Comparison of ENCODE assay signal across 8 mouse cellular contexts in genomic region chr7:35026838-35027291, GRCm38 (mm10). TPM values are rescaled to one million over a fixed set of nuclear protein-coding genes. Genes with fewer than 3 reads are reported as not detected.
DNase-seq lines count a peak whose midpoint lies in the region; ATAC-seq and TF ChIP-seq lines count a peak whose summit lies in the region.

No protein-coding gene starts in this region.

- no peak overlapping the region for H3K4me2 ChIP-seq in forebrain, embryonic 11.5 days (ENCODE audit: low read depth, low read length, severe bottlenecking)
- H3K4me2 ChIP-seq in forebrain, embryonic 13.5 days = no peak overlapping the region
- no peak overlapping the region for H3K4me2 ChIP-seq in hindbrain, postnatal 0 days (ENCODE audit: low read depth, low read length)
- H3K4me2 ChIP-seq in limb, embryonic 14.5 days (replicated peaks; ENCODE audit: low read depth, low read length, severe bottlenecking) = no peak overlapping the region

- no peaks in the 10 kb centered on the region for H3K4me1 ChIP-seq in forebrain, embryonic 11.5 days (replicated peaks; ENCODE audit: control insufficient read depth, insufficient read depth, low read length)
- H3K4me1 ChIP-seq in forebrain, embryonic 13.5 days = no peaks in the 10 kb centered on the region
- peaks cover 6% of the 10 kb centered on the region; the same call in 1 of the 2 replicates for H3K4me1 ChIP-seq in hindbrain, postnatal 0 days (ENCODE audit: insufficient read depth, low read length)
- H3K4me1 ChIP-seq in limb, embryonic 14.5 days (ENCODE audit: control insufficient read depth, insufficient read depth, low read length) = no peaks in the 10 kb centered on the region

- H3K27me3 ChIP-seq in forebrain, embryonic 11.5 days (ENCODE audit: control insufficient read depth, insufficient read depth, low read length) = no peaks in the 10 kb centered on the region
- no peaks in the 10 kb centered on the region for H3K27me3 ChIP-seq in forebrain, embryonic 13.5 days
- no peaks in the 10 kb centered on the region for H3K27me3 ChIP-seq in hindbrain, postnatal 0 days (ENCODE audit: insufficient read depth, low read length)
- H3K27me3 ChIP-seq in limb, embryonic 14.5 days (ENCODE audit: control insufficient read depth, insufficient read depth, low read length) = no peaks in the 10 kb centered on the region

- peak; percentile 65 for DNase-seq in forebrain, embryonic 11.5 days (ENCODE audit: low spot score)
- peak; percentile 38 to 51 for DNase-seq in right cerebral cortex, adult 2 months (ENCODE audit: low spot score in 2 of 2)
- no peak for DNase-seq in right cerebral cortex, postnatal 25 days
- peak; percentile 72 for DNase-seq in hindbrain, postnatal 0 days (ENCODE audit: low spot score)
- peak; percentile 26 for DNase-seq in limb, embryonic 14.5 days (ENCODE audit: low spot score)
- peak; percentile 58 for DNase-seq in right cerebral cortex, postnatal 4 days

- ATAC-seq in forebrain, embryonic 11.5 days (replicated peaks; ENCODE audit: low FRiP score) = no peak
- no peak for ATAC-seq in forebrain, embryonic 13.5 days
- no peak for ATAC-seq in hindbrain, postnatal 0 days
- no peak for ATAC-seq in limb, embryonic 14.5 days (ENCODE audit: low FRiP score, low read depth)
- ATAC-seq in activated CD4-positive, CD25-positive, alpha-beta regulatory T cell, adult 4 months = no peak

- H3K36me3 ChIP-seq in forebrain, embryonic 11.5 days (ENCODE audit: control insufficient read depth, insufficient read depth, low read length) = no peaks in the 10 kb centered on the region; the same call in 1 of the 2 replicates
- peaks cover 6% of the 10 kb centered on the region; the same call in 1 of the 2 replicates for H3K36me3 ChIP-seq in forebrain, embryonic 13.5 days (ENCODE audit: poor library complexity, severe bottlenecking)
- no peaks in the 10 kb centered on the region; the same call in none of the 2 replicates for H3K36me3 ChIP-seq in hindbrain, postnatal 0 days (ENCODE audit: insufficient read depth, low read length)
- peaks cover 14% of the 10 kb centered on the region for H3K36me3 ChIP-seq in limb, embryonic 14.5 days (ENCODE audit: control insufficient read depth, insufficient read depth, low read length)

- no peaks in the 10 kb centered on the region for H3K9me3 ChIP-seq in forebrain, embryonic 11.5 days (ENCODE audit: control insufficient read depth, low read length)
- no peaks in the 10 kb centered on the region for H3K9me3 ChIP-seq in forebrain, embryonic 13.5 days (replicated peaks)
- H3K9me3 ChIP-seq in hindbrain, postnatal 0 days (ENCODE audit: low read length) = no peaks in the 10 kb centered on the region
- H3K9me3 ChIP-seq in limb, embryonic 14.5 days (ENCODE audit: control insufficient read depth, low read length) = no peaks in the 10 kb centered on the region

- no peak for TF ChIP-seq POLR2A in limb, embryonic 14.5 days (IDR thresholded peaks at IDR 0.05; ENCODE audit: borderline replicate concordance, extremely low read depth, insufficient read depth, insufficient read length)

- no peak overlapping the region for H3K4me3 ChIP-seq in forebrain, embryonic 11.5 days (ENCODE audit: low read depth, low read length)
- no peak overlapping the region for H3K4me3 ChIP-seq in forebrain, embryonic 13.5 days
- H3K4me3 ChIP-seq in hindbrain, postnatal 0 days (ENCODE audit: low read length) = no peak overlapping the region
- no peak overlapping the region for H3K4me3 ChIP-seq in limb, embryonic 14.5 days (replicated peaks; ENCODE audit: low read length)

- no peak overlapping the region for H3K27ac ChIP-seq in forebrain, embryonic 11.5 days (ENCODE audit: low read depth, low read length)
- H3K27ac ChIP-seq in forebrain, embryonic 13.5 days = no peak overlapping the region
- no peak overlapping the region for H3K27ac ChIP-seq in hindbrain, postnatal 0 days
- H3K27ac ChIP-seq in limb, embryonic 14.5 days (replicated peaks; ENCODE audit: low read depth, low read length) = no peak overlapping the region

- TF ChIP-seq CTCF in hindbrain, postnatal 0 days (IDR thresholded peaks at IDR 0.05; ENCODE audit: low read depth) = peak; percentile 66

- no peak overlapping the region for H3K9ac ChIP-seq in forebrain, embryonic 11.5 days (ENCODE audit: low read length)
- no peak overlapping the region for H3K9ac ChIP-seq in forebrain, embryonic 13.5 days
- no peak overlapping the region for H3K9ac ChIP-seq in hindbrain, postnatal 0 days (replicated peaks; ENCODE audit: low read length)
- no peak overlapping the region for H3K9ac ChIP-seq in limb, embryonic 14.5 days (ENCODE audit: low read depth, low read length, severe bottlenecking)

- 62% methylated on average over 3 of the region's 3 CpGs for WGBS in forebrain, embryonic 11.5 days
- WGBS in forebrain, embryonic 13.5 days = 86% methylated on average over 3 of the region's 3 CpGs
- 64% methylated on average over 3 of the region's 3 CpGs for WGBS in hindbrain, postnatal 0 days
- whole genome bisulfite sequencing in limb, embryonic 14.5 days = 77% methylated on average over 3 of the region's 3 CpGs

RNA-seq across cellular contexts. Expression of gene Cebpg, which starts 29.5 kb away (rescaled TPM):
- 47.5 and 53.9 TPM in 2 replicates for polyA plus RNA-seq in forebrain, embryonic 11.5 days (2014; fragmentation: Nextera tagmentation; extraction: Ambion mirVana)
- 60.8 and 61.7 TPM in 2 replicates for polyA plus RNA-seq in forebrain, embryonic 13.5 days (2015; fragmentation: Nextera tagmentation; extraction: Ambion mirVana)
- 8.9 and 13.2 TPM in 2 replicates for total RNA-seq in hindbrain, postnatal 0 days (2014; rRNA removed)
- 14.9 and 16.0 TPM in 2 replicates for polyA plus RNA-seq in hindbrain, postnatal 0 days (2015; fragmentation: Nextera tagmentation; extraction: Ambion mirVana)
- polyA plus RNA-seq in limb, embryonic 14.5 days (2012; rRNA removed) = 18.1 and 27.6 TPM in 2 replicates
- 39.3 and 41.6 TPM in 2 replicates for polyA plus RNA-seq in limb, embryonic 14.5 days (2014; fragmentation: Nextera tagmentation; extraction: Ambion mirVana)
- 1 to 10 TPM; 7.8 to 8.6 TPM for polyA plus RNA-seq in activated CD4-positive, CD25-positive, alpha-beta regulatory T cell, adult 4 months (2017; shearing (Covaris generic))
